Mouse (Mus musculus) myocyte (in vitro differentiated cells): Measurements from ENCODE around the gene P4ha1. TPM values are rescaled to one million over a fixed set of nuclear protein-coding genes. Genes with fewer than 3 reads are reported as not detected.
"Not testable (repeated sequence)": the region's sequence is repeated elsewhere in the genome, so short reads cannot be mapped to it uniquely, and the experiment has no call there.

Source experiments
- H3K27me3 ChIP-seq: one replicate; pipeline ENCODE4 v1.6.1; 2011; ENCODE audit not compliant: control insufficient read depth, insufficient read depth, insufficient read length
- H3K36me3 ChIP-seq: one replicate; pipeline ENCODE4 v1.6.1; 2011; ENCODE audit not compliant: control insufficient read depth, insufficient read depth
- H3K4me2 ChIP-seq: one replicate; pipeline ENCODE4 v1.6.1; 2011; ENCODE audit warnings: low read depth, control low read depth
- H3K4me3 ChIP-seq: one replicate; pipeline ENCODE4 v1.5.1; 2011; ENCODE audit warnings: mild to moderate bottlenecking, control low read depth, moderate library complexity
- H3K79me2 ChIP-seq: one replicate; pipeline ENCODE4 v1.6.1; 2011; ENCODE audit not compliant: control insufficient read depth, insufficient read depth
- H3ac ChIP-seq: one replicate; pipeline ENCODE4 v1.6.1; 2011; ENCODE audit not compliant: control insufficient read depth, insufficient read length
- CEBPB ChIP-seq: IDR thresholded peaks from 2 replicates; pipeline ENCODE4 v1.6.1; 2011; ENCODE audit warnings: mild to moderate bottlenecking, moderate library complexity; ENCODE audit not compliant: poor library complexity, insufficient read depth, severe bottlenecking
- E2F4 ChIP-seq: IDR thresholded peaks from one replicate; pipeline ENCODE4 v1.6.1; 2011; ENCODE audit warnings: mild to moderate bottlenecking, control low read depth, moderate library complexity; ENCODE audit not compliant: insufficient read depth
- MAX ChIP-seq: IDR thresholded peaks from one replicate; pipeline ENCODE4 v1.6.1; 2011; ENCODE audit warnings: low read depth, mild to moderate bottlenecking, control low read depth
- MYOD1 ChIP-seq, 3 experiments: IDR thresholded peaks; one replicate each; pipeline ENCODE4 v1.6.1; 2011; ENCODE audit warnings: control low read depth in 2 of 3, low read depth in 2 of 3, mild to moderate bottlenecking in 2 of 3, moderate library complexity in 1 of 3; ENCODE audit not compliant: insufficient read length in 2 of 3, control insufficient read depth in 1 of 3
- MYOG ChIP-seq, 3 experiments: IDR thresholded peaks; one replicate each; pipeline ENCODE4 v1.6.1; 2011; ENCODE audit warnings: control low read depth in 2 of 3, low read depth in 2 of 3, mild to moderate bottlenecking in 2 of 3; ENCODE audit not compliant: insufficient read length in 2 of 3, control insufficient read depth in 1 of 3, insufficient read depth in 1 of 3
- POLR2A ChIP-seq: IDR thresholded peaks from one replicate; pipeline ENCODE4 v1.6.1; 2011; ENCODE audit warnings: low read depth, mild to moderate bottlenecking, control low read depth, moderate library complexity; ENCODE audit not compliant: insufficient read length
- POLR2AphosphoS2 ChIP-seq: IDR thresholded peaks from one replicate; pipeline ENCODE4 v1.6.1; 2011; ENCODE audit warnings: low read depth, control low read depth; ENCODE audit not compliant: insufficient read length
- REST ChIP-seq: IDR thresholded peaks from one replicate; pipeline ENCODE4 v1.6.1; 2011; ENCODE audit warnings: mild to moderate bottlenecking, control low read depth, moderate library complexity; ENCODE audit not compliant: insufficient read depth, insufficient read length
- SRF ChIP-seq: IDR thresholded peaks from one replicate; pipeline ENCODE4 v1.6.1; 2011; ENCODE audit warnings: low read depth; ENCODE audit not compliant: control insufficient read depth, insufficient read length
- TCF12 ChIP-seq: IDR thresholded peaks from one replicate; pipeline ENCODE4 v1.6.1; 2011; ENCODE audit warnings: mild to moderate bottlenecking, control low read depth; ENCODE audit not compliant: poor library complexity, insufficient read depth, severe bottlenecking
- TCF3 ChIP-seq: IDR thresholded peaks from one replicate; pipeline ENCODE4 v1.6.1; 2011; ENCODE audit warnings: low read depth, control low read depth; ENCODE audit not compliant: insufficient read length
- USF1 ChIP-seq: IDR thresholded peaks from one replicate; pipeline ENCODE4 v1.6.1; 2011; ENCODE audit warnings: low read depth, mild to moderate bottlenecking, control low read depth, moderate library complexity
- polyA plus RNA-seq: library from polyadenylated mRNA; unstranded; fragments of >200 nt; fragmentation: generic; extraction: Trizol; gene quantifications from one replicate; pipeline ENCODE4 v1.2.1, GENCODE M21; 2012; ENCODE audit warnings: missing spikeins

P4ha1 gene
- polyA plus RNA-seq, 1 experiment, result 107 TPM

- Histone ChIP-seq H3K36me3 (no peaks in the 10 kb centered on the region), H3ac (no peak overlapping the region), H3K79me2 (no peaks in the 10 kb centered on the region), H3K27me3 (no peaks in the 10 kb centered on the region), H3K4me2 (no peak overlapping the region), H3K4me3 (no peak overlapping the region)
- TF ChIP-seq CEBPB (no peak), TCF12 (no peak), TCF3 (no peak), SRF (no peak), E2F4 (no peak), MYOD1 (IDR thresholded peaks at IDR 0.05; ENCODE audit: control insufficient read depth in 1 of 3, insufficient read length in 2 of 3, low read depth in 2 of 3) (no peak), POLR2A (no peak), USF1 (no peak), POLR2AphosphoS2 (no peak), MYOG (IDR thresholded peaks at IDR 0.05; ENCODE audit: control insufficient read depth in 1 of 3, insufficient read depth in 1 of 3, insufficient read length in 2 of 3, low read depth in 2 of 3) (no peak), REST (no peak), MAX (no peak)
These were observed 31.6 kb upstream of the P4ha1 start for GRCm38 (mm10) chr10:59291536-59291935.

- TF ChIP-seq USF1 (peak; percentile 31), E2F4 (no peak)
- H3K27me3 ChIP-seq, result no peaks in the 10 kb centered on the region
- no peak overlapping the region for H3ac ChIP-seq
- H3K79me2 ChIP-seq, result no peaks in the 10 kb centered on the region
- H3K36me3 ChIP-seq, result no peaks in the 10 kb centered on the region
- no peak overlapping the region for H3K4me3 ChIP-seq
- peak overlapping the region; percentile 55 for H3K4me2 ChIP-seq
These were observed 31.0 kb upstream of the P4ha1 start for GRCm38 (mm10) chr10:59292079-59292478.

DNA sequence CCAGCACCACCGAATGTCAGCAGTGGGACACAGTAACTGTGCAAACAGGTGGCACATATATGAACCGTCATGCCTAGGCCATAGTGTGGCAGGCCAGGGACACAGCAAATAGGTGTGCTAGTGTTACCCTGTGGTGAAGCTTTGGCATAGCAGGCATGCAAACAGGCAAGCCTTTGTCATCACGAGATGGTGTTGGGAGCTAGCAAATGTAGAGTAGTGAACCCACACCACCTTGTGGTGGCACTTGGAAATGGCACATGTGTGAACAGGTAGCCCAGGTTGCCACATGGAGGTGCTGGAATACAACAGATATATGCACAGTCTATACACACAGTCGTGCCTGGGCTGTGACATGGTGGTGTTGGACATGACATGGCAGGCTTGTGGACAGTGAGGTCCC is 30.5 kb upstream of the P4ha1 start:
- peak overlapping the region; percentile 55 for H3K4me2 ChIP-seq
- H3K79me2 ChIP-seq, result no peaks in the 10 kb centered on the region
- no peaks in the 10 kb centered on the region for H3K36me3 ChIP-seq
- no peak overlapping the region for H3K4me3 ChIP-seq
- no peaks in the 10 kb centered on the region for H3K27me3 ChIP-seq
- H3ac ChIP-seq, result no peak overlapping the region
- TF ChIP-seq TCF3, result no peak
- peak; percentile 27 for TF ChIP-seq MAX
- no peak for TF ChIP-seq MYOD1 (IDR thresholded peaks at IDR 0.05; ENCODE audit: control insufficient read depth in 1 of 3, insufficient read length in 2 of 3, low read depth in 2 of 3)
- TF ChIP-seq REST, result no peak
- no peak for TF ChIP-seq POLR2A
- TF ChIP-seq E2F4, result no peak
- no peak for TF ChIP-seq TCF12
- no peak for TF ChIP-seq MYOG (IDR thresholded peaks at IDR 0.05; ENCODE audit: control insufficient read depth in 1 of 3, insufficient read depth in 1 of 3, insufficient read length in 2 of 3, low read depth in 2 of 3)
- TF ChIP-seq POLR2AphosphoS2, result no peak

- Histone ChIP-seq H3K4me3 (no peak overlapping the region), H3K27me3 (no peaks in the 10 kb centered on the region), H3ac (no peak overlapping the region), H3K4me2 (no peak overlapping the region), H3K36me3 (no peaks in the 10 kb centered on the region), H3K79me2 (no peaks in the 10 kb centered on the region)
- TF ChIP-seq CEBPB (no peak), MYOG (IDR thresholded peaks at IDR 0.05; ENCODE audit: control insufficient read depth in 1 of 3, insufficient read depth in 1 of 3, insufficient read length in 2 of 3, low read depth in 2 of 3) (peak in 1 of 3 experiments; percentile 2)
These were observed 27.8 kb upstream of the P4ha1 start for GRCm38 (mm10) chr10:59295241-59295811.

DNA sequence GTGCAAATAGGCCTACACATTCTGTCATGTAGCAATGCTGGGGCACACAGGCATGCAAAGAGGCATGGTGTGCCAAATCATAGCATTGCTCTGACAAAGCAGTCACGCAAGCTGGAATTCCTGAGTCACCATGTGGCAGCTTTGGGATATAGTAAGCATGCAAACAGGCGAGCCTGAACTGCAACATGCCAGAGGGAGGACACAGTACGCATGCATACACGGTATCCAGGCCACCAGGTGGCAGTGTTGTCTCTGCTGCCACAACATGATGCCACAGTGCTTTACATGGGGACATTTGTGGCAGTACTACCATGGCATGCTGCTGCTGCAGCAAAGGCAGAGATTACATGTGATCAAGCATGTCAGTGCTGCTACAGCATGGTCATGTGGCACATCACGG is 26.8 kb upstream of the P4ha1 start:
- no peak overlapping the region for H3K4me3 ChIP-seq
- no peaks in the 10 kb centered on the region for H3K27me3 ChIP-seq
- no peak overlapping the region for H3K4me2 ChIP-seq
- H3ac ChIP-seq, result no peak overlapping the region
- H3K36me3 ChIP-seq, result no peaks in the 10 kb centered on the region
- TF ChIP-seq CEBPB (no peak), TCF3 (no peak), SRF (peak; percentile 47)
- H3K79me2 ChIP-seq, result no peaks in the 10 kb centered on the region

- not testable (repeated sequence) for H3K4me2 ChIP-seq, H3K4me3 ChIP-seq, H3ac ChIP-seq, H3K27me3 ChIP-seq, H3K79me2 ChIP-seq, H3K36me3 ChIP-seq
These were observed 20.4 kb upstream of the P4ha1 start for GRCm38 (mm10) chr10:59302671-59303070.
